Mouse (Mus musculus) intestine, embryonic 14.5 days (tissue): ENCODE measurements at regions not wholly inside any gene's neighbourhood (a gene's known extent, or its start where the extent isn't known, plus 50 kb on each side); places are given as distances from the start of the nearest gene placed in this dataset. TPM values are rescaled to one million over a fixed set of nuclear protein-coding genes. Genes with fewer than 3 reads are reported as not detected.

Source experiments
- ATAC-seq: fragments of 200-750 bp; cut with Nextera tagmentation; replicated peaks from 2 replicates; pipeline ENCODE4 v1.8.0; 2017; ENCODE audit warnings: low read depth, moderate number of reproducible peaks, moderate TSS enrichment, moderate library complexity; ENCODE audit not compliant: low FRiP score, low TSS enrichment
- DNase-seq: peaks from one replicate; pipeline ENCODE4 v3.0.0-alpha.2; 2018; ENCODE audit warnings: low spot score
- H3K27ac ChIP-seq: fragments of 300-500 bp; sonication (generic); 2 replicates; pipeline ENCODE4 v1.5.1; 2014; ENCODE audit warnings: low read depth, mild to moderate bottlenecking, control low read depth
- H3K27me3 ChIP-seq: fragments of 300-500 bp; sonication (generic); replicated peaks from 2 replicates; pipeline ENCODE4 v1.6.1; 2014; ENCODE audit warnings: low read length, control low read depth; ENCODE audit not compliant: control insufficient read depth, insufficient read depth
- H3K36me3 ChIP-seq: fragments of 300-500 bp; sonication (generic); 2 replicates; pipeline ENCODE4 v1.6.1; 2014; ENCODE audit warnings: low read length, control low read depth; ENCODE audit not compliant: control insufficient read depth, insufficient read depth
- H3K4me1 ChIP-seq: fragments of 300-500 bp; sonication (generic); replicated peaks from 2 replicates; pipeline ENCODE4 v1.6.1; 2014; ENCODE audit warnings: low read length, control low read depth, mixed read lengths; ENCODE audit not compliant: control insufficient read depth, insufficient read depth
- H3K4me2 ChIP-seq: fragments of 300-500 bp; sonication (generic); 2 replicates; pipeline ENCODE4 v1.6.1; 2014; ENCODE audit warnings: low read length
- H3K4me3 ChIP-seq: fragments of 300-500 bp; sonication (generic); 2 replicates; pipeline ENCODE4 v1.5.1; 2014; ENCODE audit warnings: low read depth, low read length, control low read depth, mixed read lengths
- H3K9ac ChIP-seq: fragments of 300-500 bp; sonication (generic); 2 replicates; pipeline ENCODE4 v1.6.1; 2014; ENCODE audit warnings: mild to moderate bottlenecking, low read length
- H3K9me3 ChIP-seq: fragments of 300-500 bp; sonication (generic); 2 replicates; pipeline ENCODE4 v1.6.1; 2016; ENCODE audit warnings: low read length, control low read depth; ENCODE audit not compliant: control insufficient read depth
- WGBS: fragments of 180-500 bp; shearing (Covaris S2); extraction: QIAGEN DNeasy Blood & Tissue Kit; methylation state at CpG from one replicate; pipeline ENCODE4 v1.1.7; 2014; 5-methylcytosine and 5-hydroxymethylcytosine counted together
- microRNA counts: library from miRNA; unstranded; fragments of <30 nt; microRNA quantifications from one replicate; lab custom pipeline; 2016
- microRNA-seq: library from miRNA; unstranded; fragments of <30 nt; microRNA quantifications from one replicate; pipeline ENCODE4, GENCODE M21; 2016

GRCm38 (mm10) chr14:64594811-64595522, 490.9 kb downstream of the Prss52 start:
- 48% methylated on average over 10 of the region's 10 CpGs for WGBS
- H3K27ac ChIP-seq, result no peak overlapping the region
- no peak overlapping the region for H3K4me2 ChIP-seq
- no peaks in the 10 kb centered on the region for H3K9me3 ChIP-seq
- peaks cover 3% of the 10 kb centered on the region for H3K4me1 ChIP-seq
- peaks cover 41% of the 10 kb centered on the region for H3K27me3 ChIP-seq
- no peaks in the 10 kb centered on the region for H3K36me3 ChIP-seq
- ATAC-seq, result no peak
- no peak overlapping the region for H3K4me3 ChIP-seq
- DNase-seq, result no peak
- H3K9ac ChIP-seq, result no peak overlapping the region

DNA sequence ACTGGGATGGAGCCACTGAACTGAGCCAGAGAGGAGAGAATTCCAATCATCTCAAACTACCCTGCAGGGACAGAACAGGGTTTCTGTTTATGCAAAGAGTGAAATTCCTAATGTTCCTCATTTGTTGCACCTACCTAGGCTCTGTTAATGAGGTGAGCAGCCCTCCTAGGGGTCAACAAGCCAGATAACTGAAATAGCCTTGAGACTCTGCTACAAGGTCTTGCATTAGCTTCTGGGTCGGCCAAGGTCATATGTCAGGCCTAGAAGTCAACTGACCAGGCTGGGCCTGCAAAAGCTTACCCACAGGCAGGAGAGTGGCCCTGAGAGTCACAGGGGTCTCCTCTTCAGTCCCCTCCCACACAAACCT, 491.4 kb downstream of the Prss52 start:
- Histone ChIP-seq H3K27ac (no peak overlapping the region), H3K9ac (no peak overlapping the region), H3K27me3 (peaks cover 36% of the 10 kb centered on the region), H3K4me2 (no peak overlapping the region), H3K4me1 (no peaks in the 10 kb centered on the region), H3K9me3 (no peaks in the 10 kb centered on the region), H3K4me3 (no peak overlapping the region), H3K36me3 (no peaks in the 10 kb centered on the region)
- 35% methylated on average over 1 of the region's 1 CpGs for WGBS
- no peak for ATAC-seq
- no peak for DNase-seq

GRCm38 (mm10) chr14:64595891-64596290, 491.8 kb downstream of the Prss52 start:
- Histone ChIP-seq H3K4me3 (no peak overlapping the region), H3K36me3 (no peaks in the 10 kb centered on the region), H3K27ac (no peak overlapping the region), H3K4me2 (no peak overlapping the region), H3K9ac (no peak overlapping the region), H3K27me3 (peaks cover 32% of the 10 kb centered on the region), H3K9me3 (no peaks in the 10 kb centered on the region), H3K4me1 (no peaks in the 10 kb centered on the region)
- DNase-seq (no peak), ATAC-seq (no peak)
- WGBS, result 83% methylated on average over 4 of the region's 4 CpGs

GRCm38 (mm10) chr14:64597218-64597617, 493.1 kb downstream of the Prss52 start:
- Histone ChIP-seq H3K27me3 (peaks cover 19% of the 10 kb centered on the region), H3K4me2 (no peak overlapping the region)
- 67% methylated on average over 8 of the region's 8 CpGs for WGBS

More at GRCm38 (mm10) chr14:64597218-64597617, 493.1 kb downstream of the Prss52 start:
- no peaks in the 10 kb centered on the region for H3K9me3 ChIP-seq
- ATAC-seq (no peak), DNase-seq (no peak)
- no peak overlapping the region for H3K27ac ChIP-seq
- no peak overlapping the region for H3K4me3 ChIP-seq
- no peaks in the 10 kb centered on the region for H3K4me1 ChIP-seq
- H3K9ac ChIP-seq, result no peak overlapping the region
- H3K36me3 ChIP-seq, result no peaks in the 10 kb centered on the region

MicroRNAs encoded in the stretch of these regions (microRNA counts, 519-probe panel; counts per million panel counts)
- microRNA mmu-miR-124 (lab: Ali Mortazavi, UCI), result 3,583 counts per million, percentile 48 among the panel's probes with 10 or more counts

Small RNA genes in the stretch of these regions (microRNA-seq; reads per million reads assigned to microRNA genes)
- not detected for gene Mir124a-1
- gene Mir3078, result 0.85 reads per million, percentile 4 among the genes with 10 or more reads in this experiment
